Mouse (Mus musculus): ENCODE data around the gene Cbfa2t2. TPM values are rescaled to one million over a fixed set of nuclear protein-coding genes. Genes with fewer than 3 reads are reported as not detected.
"Not testable (repeated sequence)": the region's sequence is repeated elsewhere in the genome, so short reads cannot be mapped to it uniquely, and the experiment has no call there.

Gene Cbfa2t2
- polyA plus RNA-seq, 1 experiment from 2014 or later, result 43.6 TPM

DNA sequence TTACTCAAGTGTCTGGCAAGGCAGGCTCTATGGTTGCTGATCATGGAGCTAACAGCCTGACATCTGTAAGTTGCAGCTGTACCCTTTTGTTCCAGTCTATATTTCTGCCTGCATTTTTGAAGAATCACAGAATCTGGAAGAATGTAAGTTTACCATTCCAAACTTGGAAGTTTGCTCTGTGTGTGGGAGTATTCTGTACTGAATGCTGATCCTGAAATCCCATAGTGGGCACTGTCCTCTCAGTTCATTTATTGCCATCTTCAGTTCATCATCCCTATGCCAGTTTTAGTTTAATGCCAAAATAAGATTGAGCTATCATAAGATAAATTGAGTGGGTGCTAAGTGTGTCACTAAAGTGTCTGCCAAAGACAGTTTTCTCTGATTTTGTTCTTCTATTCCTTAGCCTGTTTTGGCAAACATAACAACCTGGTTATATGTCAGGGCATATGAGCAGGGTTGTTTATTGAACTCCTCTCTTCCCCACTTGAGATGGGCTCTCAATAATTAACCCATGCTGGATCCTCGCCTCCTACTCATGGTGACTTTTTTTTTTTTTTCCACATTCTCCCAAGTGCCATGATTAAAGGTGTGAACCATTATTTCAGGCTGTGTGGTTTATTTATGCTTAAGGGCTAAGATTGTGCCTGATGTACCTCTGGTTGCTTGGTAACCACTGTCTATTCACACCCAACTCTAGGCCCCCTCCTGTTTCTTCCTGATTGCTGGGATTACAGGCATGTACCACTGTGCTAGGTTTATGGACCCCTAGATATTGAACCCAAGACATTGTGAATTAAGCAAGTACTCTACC, 38.2 kb downstream of the Cbfa2t2 start:
- no peaks in the 10 kb centered on the region for H3K27me3 ChIP-seq
- ATAC-seq (ENCODE audit: insufficient number of reproducible peaks, low FRiP score, low TSS enrichment, low read depth), result no peak
- H3K4me2 ChIP-seq (replicated peaks), result no peak overlapping the region
- no peaks in the 10 kb centered on the region for H3K4me1 ChIP-seq
- WGBS, result 84% methylated on average over 1 of the region's 1 CpGs
- H3K9me3 ChIP-seq (replicated peaks), result no peaks in the 10 kb centered on the region
- H3K4me3 ChIP-seq (replicated peaks), result no peak overlapping the region
- H3K9ac ChIP-seq, result no peak overlapping the region
- no peaks in the 10 kb centered on the region for H3K36me3 ChIP-seq
- 0 out of 2 replicates have a peak overlapping the region, but pooled peaks have one; percentile 2 for H3K27ac ChIP-seq (replicated peaks)

DNA sequence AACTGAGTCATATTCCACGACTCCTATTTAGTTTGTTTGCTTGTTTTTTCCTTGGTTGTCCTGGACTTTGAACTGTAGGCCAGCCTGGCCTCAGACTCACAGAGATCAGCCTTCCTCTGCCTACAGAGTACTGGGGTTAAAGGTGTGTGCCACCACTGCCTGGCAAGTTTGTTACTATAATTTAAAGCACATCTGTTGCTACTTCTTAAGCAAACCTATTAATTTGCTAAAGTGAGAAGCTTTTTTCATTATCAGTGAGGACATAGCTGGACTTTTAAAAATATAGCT, 38.7 kb downstream of the Cbfa2t2 start:
- no peaks in the 10 kb centered on the region for H3K4me1 ChIP-seq
- 87% methylated on average over 1 of the region's 1 CpGs for WGBS

DNA sequence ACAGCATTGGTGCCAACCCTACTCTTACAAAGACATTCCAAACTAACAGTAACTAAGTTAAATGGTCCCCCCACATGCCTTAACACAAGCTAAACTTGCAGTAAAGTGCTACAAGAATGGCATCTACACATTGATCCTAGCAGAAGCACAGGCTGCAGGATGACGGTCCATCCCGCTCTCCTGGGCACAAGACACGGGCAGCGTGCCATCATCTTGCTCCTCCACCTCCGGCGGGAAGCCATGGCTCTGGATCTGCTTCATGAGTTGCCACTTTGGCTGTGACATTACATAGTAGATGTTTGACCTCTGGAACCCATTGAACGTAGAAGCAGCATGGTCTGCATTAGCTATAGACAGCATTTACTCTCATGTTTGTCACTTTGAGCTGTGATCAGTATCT, 39.6 kb downstream of the Cbfa2t2 start:
- 95% methylated on average over 7 of the region's 7 CpGs for WGBS
- Histone ChIP-seq H3K9ac (no peak overlapping the region), H3K4me2 (replicated peaks) (no peak overlapping the region), H3K4me3 (replicated peaks) (no peak overlapping the region), H3K27ac (replicated peaks) (no peak overlapping the region), H3K27me3 (no peaks in the 10 kb centered on the region), H3K9me3 (replicated peaks) (no peaks in the 10 kb centered on the region), H3K4me1 (no peaks in the 10 kb centered on the region), H3K36me3 (no peaks in the 10 kb centered on the region)
- ATAC-seq (ENCODE audit: insufficient number of reproducible peaks, low FRiP score, low TSS enrichment, low read depth), result no peak

More for the DNA sequence above, 38.7 kb downstream of the Cbfa2t2 start:
- Histone ChIP-seq H3K4me3 (replicated peaks) (no peak overlapping the region), H3K36me3 (no peaks in the 10 kb centered on the region), H3K27ac (replicated peaks) (no peak overlapping the region), H3K9me3 (replicated peaks) (no peaks in the 10 kb centered on the region), H3K4me2 (replicated peaks) (no peak overlapping the region), H3K27me3 (no peaks in the 10 kb centered on the region), H3K9ac (no peak overlapping the region)
- no peak for ATAC-seq (ENCODE audit: insufficient number of reproducible peaks, low FRiP score, low TSS enrichment, low read depth)

DNA sequence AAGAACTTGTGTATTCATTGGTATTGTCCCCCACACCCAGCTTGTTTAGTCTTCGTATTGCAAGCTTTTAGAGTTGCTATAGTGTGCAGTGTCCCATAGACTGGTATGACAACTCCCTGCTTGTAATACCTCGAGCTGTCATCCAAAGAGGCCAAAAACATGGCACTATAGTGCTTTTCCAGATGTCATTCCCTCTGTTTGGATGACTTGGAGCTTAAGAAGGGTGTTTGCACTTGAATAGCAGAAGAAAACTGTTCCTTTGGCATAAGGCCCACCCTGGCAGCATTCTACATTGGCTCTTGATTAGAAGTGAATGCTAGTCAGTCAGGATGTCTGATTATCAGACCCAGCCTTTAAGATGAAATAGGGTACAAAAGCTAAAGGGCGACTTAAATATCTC, 40.7 kb downstream of the Cbfa2t2 start:
- Histone ChIP-seq H3K4me3 (replicated peaks) (no peak overlapping the region), H3K4me1 (no peaks in the 10 kb centered on the region), H3K9me3 (replicated peaks) (no peaks in the 10 kb centered on the region), H3K36me3 (no peaks in the 10 kb centered on the region), H3K27me3 (no peaks in the 10 kb centered on the region), H3K4me2 (replicated peaks) (no peak overlapping the region), H3K27ac (replicated peaks) (no peak overlapping the region), H3K9ac (no peak overlapping the region)
- ATAC-seq (ENCODE audit: insufficient number of reproducible peaks, low FRiP score, low TSS enrichment, low read depth), result no peak
- WGBS, result 63% methylated on average over 3 of the region's 3 CpGs

DNA sequence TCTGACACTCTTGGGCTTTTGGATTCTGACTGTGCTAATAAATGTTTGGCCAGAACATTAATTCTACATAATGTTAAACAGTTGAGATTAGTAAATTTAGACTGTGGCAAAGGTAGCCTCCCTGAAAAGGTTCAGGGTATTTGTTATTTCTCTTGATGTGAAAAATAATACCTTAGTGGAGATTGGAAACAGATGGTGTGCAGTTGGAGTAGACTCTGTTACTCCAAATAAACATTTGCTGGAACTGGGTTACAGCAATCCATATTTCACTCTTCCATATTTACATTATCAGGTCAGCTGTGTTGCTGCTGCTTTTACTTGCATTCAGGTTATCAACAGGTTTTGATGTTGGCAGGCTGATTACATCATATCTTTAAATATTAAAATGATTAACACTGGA, 55.5 kb downstream of the Cbfa2t2 start:
- Histone ChIP-seq H3K4me2 (replicated peaks) (no peak overlapping the region), H3K27me3 (no peaks in the 10 kb centered on the region), H3K9me3 (replicated peaks) (no peaks in the 10 kb centered on the region), H3K9ac (no peak overlapping the region), H3K27ac (replicated peaks) (no peak overlapping the region), H3K4me3 (replicated peaks) (no peak overlapping the region), H3K36me3 (no peaks in the 10 kb centered on the region), H3K4me1 (0 out of 2 replicates have a peak, but pooled peaks cover 4% of the 10 kb centered on the region)
- ATAC-seq (ENCODE audit: insufficient number of reproducible peaks, low FRiP score, low TSS enrichment, low read depth), result no peak

DNA sequence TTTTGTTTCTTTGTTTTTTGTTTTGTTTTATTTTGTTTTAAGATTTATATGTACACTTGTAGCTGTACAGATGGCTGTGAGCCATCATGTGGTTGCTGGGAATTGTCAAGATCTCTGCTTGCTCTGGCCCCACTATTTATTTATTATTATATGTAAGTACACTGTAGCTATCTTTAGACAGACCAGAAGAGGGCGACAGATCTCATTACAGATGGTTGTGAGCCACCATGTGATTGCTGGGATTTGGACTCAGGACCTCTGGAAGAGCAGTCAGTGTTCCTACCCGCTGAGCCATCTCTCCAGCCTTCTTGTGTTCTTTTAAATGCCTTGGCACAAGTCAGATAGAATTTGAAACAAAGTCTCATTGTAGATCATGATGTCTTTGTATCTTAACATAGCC, 57.3 kb downstream of the Cbfa2t2 start:
- H3K9me3 ChIP-seq (replicated peaks); H3K9ac ChIP-seq; ATAC-seq (ENCODE audit: insufficient number of reproducible peaks, low FRiP score, low TSS enrichment, low read depth); H3K4me1 ChIP-seq; H3K27ac ChIP-seq (replicated peaks); H3K36me3 ChIP-seq; H3K4me3 ChIP-seq (replicated peaks); H3K27me3 ChIP-seq; H3K4me2 ChIP-seq (replicated peaks): not testable (repeated sequence)
- WGBS, result 48% methylated on average over 2 of the region's 2 CpGs

DNA sequence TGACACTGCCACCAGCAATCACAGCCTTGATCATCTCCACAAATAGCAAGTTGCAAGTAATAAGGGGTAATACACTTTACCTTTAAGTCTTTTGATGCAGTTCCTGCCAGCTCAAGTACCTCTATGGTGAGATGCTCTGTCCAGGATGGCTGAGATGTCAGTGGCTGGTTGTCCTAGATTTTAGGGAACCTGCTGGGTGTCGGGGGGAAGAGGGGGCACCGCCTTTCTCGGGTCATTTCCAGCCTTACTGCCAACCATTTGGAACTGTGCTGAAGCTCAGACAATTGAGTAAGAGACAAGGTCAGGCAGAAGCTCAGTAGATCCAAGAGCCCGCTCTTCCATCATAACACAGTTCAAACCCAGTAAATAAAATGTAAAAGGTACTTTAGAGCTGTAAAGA, 58.7 kb downstream of the Cbfa2t2 start:
- 96% methylated on average over 4 of the region's 4 CpGs for WGBS
- H3K27me3 ChIP-seq, result no peaks in the 10 kb centered on the region
- ATAC-seq (ENCODE audit: insufficient number of reproducible peaks, low FRiP score, low TSS enrichment, low read depth), result no peak
- H3K4me1 ChIP-seq, result peaks cover 9% of the 10 kb centered on the region; the same call in 1 of the 2 replicates
- H3K9me3 ChIP-seq (replicated peaks), result no peaks in the 10 kb centered on the region
- no peak overlapping the region for H3K4me3 ChIP-seq (replicated peaks)
- no peaks in the 10 kb centered on the region for H3K36me3 ChIP-seq
- H3K27ac ChIP-seq (replicated peaks), result no peak overlapping the region
- H3K4me2 ChIP-seq (replicated peaks), result no peak overlapping the region
- no peak overlapping the region for H3K9ac ChIP-seq

DNA sequence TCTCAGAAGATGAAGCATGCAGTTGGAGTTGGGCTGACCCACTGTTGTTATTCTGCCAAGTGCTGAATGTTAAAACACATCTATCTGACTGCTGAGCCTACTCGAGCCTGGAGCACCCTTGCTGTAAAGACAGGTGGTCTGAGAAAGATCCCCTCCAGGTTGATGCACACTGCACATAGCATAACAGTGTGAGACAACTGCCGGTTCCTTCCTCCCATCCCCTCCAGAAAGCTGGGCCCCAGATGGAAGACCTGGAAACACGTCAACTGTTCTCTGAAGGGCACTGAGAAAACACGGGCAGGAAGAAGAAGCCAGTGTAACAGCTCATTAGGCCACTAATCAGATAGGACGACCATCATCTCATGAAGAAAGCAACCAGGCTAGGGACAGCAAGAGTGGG, 62.3 kb downstream of the Cbfa2t2 start:
- WGBS, result 57% methylated on average over 5 of the region's 5 CpGs
- Histone ChIP-seq H3K4me2 (replicated peaks) (no peak overlapping the region), H3K9ac (no peak overlapping the region), H3K4me1 (peaks cover 5% of the 10 kb centered on the region; the same call in 1 of the 2 replicates), H3K27ac (replicated peaks) (no peak overlapping the region), H3K4me3 (replicated peaks) (no peak overlapping the region), H3K36me3 (peaks cover 6% of the 10 kb centered on the region), H3K27me3 (no peaks in the 10 kb centered on the region), H3K9me3 (replicated peaks) (no peaks in the 10 kb centered on the region)
- no peak for ATAC-seq (ENCODE audit: insufficient number of reproducible peaks, low FRiP score, low TSS enrichment, low read depth)

DNA sequence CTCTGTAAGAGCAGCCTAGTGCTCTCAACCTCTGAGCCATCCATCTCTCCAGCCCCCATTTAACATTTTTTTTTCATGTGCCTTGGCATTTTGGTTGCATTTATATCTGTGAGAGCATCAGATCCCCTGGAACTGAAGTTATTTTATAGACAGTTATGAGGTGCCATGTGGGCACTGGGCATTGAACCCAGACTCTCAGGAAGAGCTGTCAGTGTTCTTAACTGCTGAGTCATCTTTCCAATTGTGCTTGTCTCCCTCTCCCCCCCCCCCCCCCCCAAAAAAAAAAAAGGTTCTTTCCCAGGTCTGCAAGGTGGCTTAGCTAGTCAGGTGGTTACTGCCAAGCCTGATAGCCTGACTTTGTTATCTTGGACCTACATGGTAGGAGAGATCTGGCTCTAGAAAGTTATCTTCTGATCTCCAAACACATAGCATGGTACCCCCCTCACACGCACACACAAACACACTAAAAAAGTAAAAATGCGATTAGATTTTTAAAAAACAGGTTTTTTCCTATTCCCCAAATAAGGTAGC, 63.5 kb downstream of the Cbfa2t2 start:
- H3K4me1 ChIP-seq, result peaks cover 5% of the 10 kb centered on the region; the same call in 1 of the 2 replicates
- H3K4me3 ChIP-seq (replicated peaks), result no peak overlapping the region
- ATAC-seq (ENCODE audit: insufficient number of reproducible peaks, low FRiP score, low TSS enrichment, low read depth), result no peak
- 97% methylated on average over 2 of the region's 2 CpGs for WGBS
- H3K9me3 ChIP-seq (replicated peaks), result no peaks in the 10 kb centered on the region
- no peak overlapping the region for H3K27ac ChIP-seq (replicated peaks)
- no peak overlapping the region for H3K9ac ChIP-seq
- H3K27me3 ChIP-seq, result no peaks in the 10 kb centered on the region
- no peak overlapping the region for H3K4me2 ChIP-seq (replicated peaks)
- H3K36me3 ChIP-seq, result peaks cover 15% of the 10 kb centered on the region

DNA sequence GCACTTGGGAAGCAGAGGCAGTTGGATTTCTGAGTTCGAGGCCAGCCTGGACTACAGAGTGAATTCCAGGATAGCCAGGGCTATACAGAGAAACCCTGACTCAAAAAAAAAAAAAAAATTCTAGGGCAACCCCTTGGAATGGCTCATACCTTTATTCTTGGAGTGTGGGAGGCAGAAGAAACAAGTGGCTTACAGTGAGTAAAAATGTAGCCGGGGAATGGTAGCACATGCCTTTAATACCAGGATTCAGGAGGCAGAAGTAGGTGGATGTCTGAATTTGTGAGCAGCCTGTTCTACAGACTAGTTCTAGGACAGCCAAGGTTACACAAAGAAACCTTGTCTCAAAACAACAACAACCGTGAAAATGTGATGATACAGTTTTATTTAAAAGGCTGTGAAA, 64.5 kb downstream of the Cbfa2t2 start:
- H3K27ac ChIP-seq (replicated peaks), result no peak overlapping the region
- no peak overlapping the region for H3K4me2 ChIP-seq (replicated peaks)
- WGBS, result 87% methylated on average over 3 of the region's 3 CpGs
- H3K4me1 ChIP-seq, result peaks cover 5% of the 10 kb centered on the region; the same call in 1 of the 2 replicates
- H3K27me3 ChIP-seq, result no peaks in the 10 kb centered on the region
- H3K36me3 ChIP-seq, result peaks cover 20% of the 10 kb centered on the region
- H3K4me3 ChIP-seq (replicated peaks), result no peak overlapping the region
- no peak overlapping the region for H3K9ac ChIP-seq
- ATAC-seq (ENCODE audit: insufficient number of reproducible peaks, low FRiP score, low TSS enrichment, low read depth), result no peak
- no peaks in the 10 kb centered on the region for H3K9me3 ChIP-seq (replicated peaks)

DNA sequence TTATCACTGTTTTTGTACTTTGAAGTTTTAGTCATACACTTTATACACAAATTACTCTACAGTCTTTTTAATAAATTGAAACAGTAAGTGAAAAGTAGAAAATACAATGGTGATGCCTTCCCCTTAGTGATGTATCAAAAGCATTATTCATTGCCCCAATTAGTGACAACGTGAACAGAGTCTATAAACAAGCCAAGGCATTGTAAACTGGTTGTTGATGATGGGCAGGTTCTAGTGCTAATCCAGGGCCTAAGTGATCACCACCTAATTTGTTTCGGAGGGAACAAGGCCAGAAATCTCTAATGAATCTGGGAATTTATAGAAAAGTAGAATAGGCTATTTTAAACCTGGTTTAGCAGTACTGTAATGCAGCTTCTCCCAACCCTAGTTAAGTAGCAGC, 70.8 kb downstream of the Cbfa2t2 start:
- H3K36me3 ChIP-seq, result peaks cover 45% of the 10 kb centered on the region
- ATAC-seq (ENCODE audit: insufficient number of reproducible peaks, low FRiP score, low TSS enrichment, low read depth), result no peak

More for the DNA sequence above, 70.8 kb downstream of the Cbfa2t2 start:
- 73% methylated on average over 2 of the region's 2 CpGs for WGBS
- Histone ChIP-seq H3K4me3 (replicated peaks) (no peak overlapping the region), H3K4me2 (replicated peaks) (no peak overlapping the region), H3K27ac (replicated peaks) (no peak overlapping the region), H3K4me1 (no peaks in the 10 kb centered on the region), H3K27me3 (no peaks in the 10 kb centered on the region), H3K9me3 (replicated peaks) (no peaks in the 10 kb centered on the region), H3K9ac (no peak overlapping the region)
